Mouse (Mus musculus): ENCODE measurements at regions not wholly inside any gene's neighbourhood (a gene's known extent, or its start where the extent isn't known, plus 50 kb on each side); places are given as distances from the start of the nearest gene placed in this dataset.

- Histone ChIP-seq H3K36me3 (ENCODE audit: control insufficient read depth, insufficient read depth, low read length) (no peaks in the 10 kb centered on the region), H3K4me3 (ENCODE audit: low read depth, low read length) (no peak overlapping the region), H3K27ac (ENCODE audit: insufficient read depth, low read depth, low read length) (no peak overlapping the region), H3K4me1 (ENCODE audit: control insufficient read depth, insufficient read depth, insufficient read length, low read length) (peaks cover 5% of the 10 kb centered on the region; the same call in 1 of the 2 replicates), H3K27me3 (ENCODE audit: control insufficient read depth, insufficient read depth, low read length) (no peaks in the 10 kb centered on the region)
- TF ChIP-seq CTCF (IDR thresholded peaks at IDR 0.05; ENCODE audit: extremely low read depth, insufficient read length, insufficient replicate concordance, low read depth, low read length) = no peak
- TF ChIP-seq POLR2A (IDR thresholded peaks at IDR 0.05; ENCODE audit: low read depth, low read length) = no peak
- WGBS = 82% methylated on average over 6 of the region's 6 CpGs
Measured at GRCm38 (mm10) chr9:88277031-88277430, 50.0 kb upstream of the Nt5e start.

All from small intestine, adult 2 months (tissue).